Mouse (Mus musculus) cortical plate, adult 2 months (tissue): ENCODE data around the gene Bloc1s3.

Experiments
- CTCF ChIP-seq: fragments of 200-500 bp; IDR thresholded peaks from 2 replicates; pipeline ENCODE4 v1.5.1; 2011; ENCODE audit warnings: mild to moderate bottlenecking, control low read depth, low read length; ENCODE audit not compliant: insufficient read depth; ENCODE audit errors: extremely low read depth
- POLR2A ChIP-seq: fragments of 200-500 bp; IDR thresholded peaks from 2 replicates; pipeline ENCODE4 v1.6.1; 2011; ENCODE audit warnings: mild to moderate bottlenecking, low read length, control low read depth; ENCODE audit not compliant: insufficient read depth; ENCODE audit errors: extremely low read depth

- TF ChIP-seq POLR2A (no peak), CTCF (no peak)
These were observed 16.4 kb downstream of the Bloc1s3 start for GRCm38 (mm10) chr7:19491731-19492130.
